Mouse (Mus musculus) neural tube, embryonic 11.5 days (tissue): ENCODE results near the gene Gm5134. TPM values are rescaled to one million over a fixed set of nuclear protein-coding genes. Genes with fewer than 3 reads are reported as not detected.
A peak's percentile ranks its signal among the peaks of the same experiment; 100 is the strongest.

Experiments
- ATAC-seq: fragments of 200-750 bp; cut with Nextera tagmentation; 2 replicates; pipeline ENCODE4 v1.8.0; 2017; ENCODE audit warnings: moderate number of reproducible peaks, mild to moderate bottlenecking, moderate TSS enrichment, moderate library complexity; ENCODE audit not compliant: insufficient read depth, low FRiP score, low TSS enrichment
- DNase-seq: peaks from one replicate; pipeline ENCODE4 v3.0.0-alpha.2; 2015; ENCODE audit warnings: low spot score
- H3K27ac ChIP-seq: fragments of 300-500 bp; sonication (generic); 2 replicates; pipeline ENCODE4 v1.5.1; 2014; ENCODE audit warnings: low read depth, mild to moderate bottlenecking, low read length
- H3K27me3 ChIP-seq: fragments of 300-500 bp; sonication (generic); 2 replicates; pipeline ENCODE4 v1.6.1; 2014; ENCODE audit warnings: mild to moderate bottlenecking, low read length, mixed read lengths; ENCODE audit not compliant: control insufficient read depth, insufficient read depth
- H3K36me3 ChIP-seq: fragments of 300-500 bp; sonication (generic); 2 replicates; pipeline ENCODE4 v1.6.1; 2014; ENCODE audit warnings: mild to moderate bottlenecking, low read length, moderate library complexity, mixed read lengths; ENCODE audit not compliant: control insufficient read depth, insufficient read depth
- H3K4me1 ChIP-seq: fragments of 300-500 bp; sonication (generic); 2 replicates; pipeline ENCODE4 v1.6.1; 2014; ENCODE audit warnings: low read length, mixed read lengths; ENCODE audit not compliant: control insufficient read depth, insufficient read depth
- H3K4me2 ChIP-seq: fragments of 300-500 bp; sonication (generic); 2 replicates; pipeline ENCODE4 v1.6.1; 2014; ENCODE audit warnings: low read depth, mild to moderate bottlenecking, moderate library complexity
- H3K4me3 ChIP-seq: fragments of 300-500 bp; sonication (generic); 2 replicates; pipeline ENCODE4 v1.5.1; 2014; ENCODE audit warnings: low read depth, low read length
- H3K9ac ChIP-seq: fragments of 300-500 bp; sonication (generic); 2 replicates; pipeline ENCODE4 v1.6.1; 2014; ENCODE audit warnings: mild to moderate bottlenecking, low read length
- H3K9me3 ChIP-seq: fragments of 300-500 bp; sonication (generic); 2 replicates; pipeline ENCODE4 v1.6.1; 2016; ENCODE audit warnings: low read length; ENCODE audit not compliant: control insufficient read depth
- WGBS: fragments of 180-500 bp; shearing (Covaris S2); extraction: QIAGEN DNeasy Blood & Tissue Kit; methylation state at CpG from one replicate; pipeline ENCODE4 v1.1.7; 2014; 5-methylcytosine and 5-hydroxymethylcytosine counted together
- polyA plus RNA-seq: library from polyadenylated mRNA; unstranded; fragments of >200 nt; fragmentation: Nextera tagmentation; extraction: Ambion mirVana; gene quantifications from 2 replicates; pipeline ENCODE4 v1.2.1, GENCODE M21; 2014

Gene Gm5134
- polyA plus RNA-seq, 1 experiment from 2014 or later, result 0.19 TPM

GRCm38 (mm10) chr10:75935680-75936541 is 18.4 kb upstream of the Gm5134 start, which contains the start of gene Mmp11:
Mmp11 (minus strand) TSS chr10:75936496.
- no peak within 1 kb of the TSS for H3K27ac ChIP-seq
- DNase-seq, result peak; percentile 83
- ATAC-seq, result peak; percentile 48; the same call in 1 of the 2 replicates
- peak within 1 kb of the TSS; percentile 97 for H3K4me2 ChIP-seq
- peaks cover 25% of the 10 kb centered on the region for H3K27me3 ChIP-seq
- under 1% methylated on average over 50 of the region's 51 CpGs for WGBS
- H3K36me3 ChIP-seq, result no peaks in the 10 kb centered on the region
- H3K4me1 ChIP-seq, result peaks cover 17% of the 10 kb centered on the region
- H3K9me3 ChIP-seq, result no peaks in the 10 kb centered on the region
- peak within 1 kb of the TSS; percentile 48 for H3K4me3 ChIP-seq
- peak within 1 kb of the TSS; percentile 50 for H3K9ac ChIP-seq

DNA sequence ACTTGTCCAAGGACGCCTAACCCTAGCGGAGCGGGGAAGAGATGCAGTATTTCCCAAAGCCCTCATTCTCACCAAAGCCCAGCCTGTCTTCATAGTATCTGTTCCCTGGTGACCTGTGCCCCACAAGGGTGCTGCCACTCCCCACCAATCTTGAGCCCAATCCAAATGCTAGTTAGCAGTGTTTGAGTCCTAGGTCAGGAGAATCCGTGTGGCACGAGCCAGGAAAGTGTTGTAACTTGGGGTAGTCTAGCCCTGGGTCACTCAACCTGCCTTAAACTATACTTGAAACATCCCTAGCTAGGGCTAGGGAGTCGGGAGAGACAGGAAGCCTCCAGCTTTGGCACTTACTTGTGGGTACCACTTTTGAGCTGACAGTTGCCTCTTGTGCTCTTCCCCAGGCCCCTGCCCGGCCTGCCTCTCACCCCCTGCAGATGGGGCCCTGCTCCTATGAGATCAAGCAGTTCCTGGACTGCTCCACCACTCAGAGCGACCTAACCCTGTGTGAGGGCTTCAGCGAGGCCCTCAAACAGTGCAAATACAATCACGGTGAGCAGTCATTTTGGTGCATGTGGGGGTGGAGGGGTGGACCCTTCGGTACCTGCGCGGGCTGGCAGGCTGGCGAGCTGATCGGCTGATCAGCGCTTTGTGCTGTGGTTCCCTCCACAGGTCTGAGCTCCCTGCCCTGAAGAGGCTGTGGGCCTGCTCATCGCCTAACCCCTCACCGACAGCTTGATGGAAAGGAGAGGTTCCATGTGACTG is 17.2 kb upstream of the Gm5134 start:
- ATAC-seq, result no peak
- H3K9ac ChIP-seq, result no peak overlapping the region
- H3K9me3 ChIP-seq, result no peaks in the 10 kb centered on the region
- no peak for DNase-seq
- peaks cover 12% of the 10 kb centered on the region for H3K4me1 ChIP-seq
- no peak overlapping the region for H3K27ac ChIP-seq
- H3K4me3 ChIP-seq, result no peak overlapping the region
- no peak overlapping the region for H3K4me2 ChIP-seq
- no peaks in the 10 kb centered on the region for H3K36me3 ChIP-seq
- WGBS, result 30% methylated on average over 18 of the region's 18 CpGs
- H3K27me3 ChIP-seq, result peaks cover 16% of the 10 kb centered on the region

- H3K9ac ChIP-seq, result no peak overlapping the region
- H3K27ac ChIP-seq, result no peak overlapping the region
- H3K27me3 ChIP-seq, result peaks cover 16% of the 10 kb centered on the region
- H3K4me3 ChIP-seq, result no peak overlapping the region
- H3K4me2 ChIP-seq, result no peak overlapping the region
- no peaks in the 10 kb centered on the region for H3K36me3 ChIP-seq
- DNase-seq (no peak), ATAC-seq (no peak)
- no peaks in the 10 kb centered on the region for H3K9me3 ChIP-seq
- WGBS, result 50% methylated on average over 10 of the region's 10 CpGs
- 0 out of 2 replicates have a peak, but pooled peaks cover 6% of the 10 kb centered on the region for H3K4me1 ChIP-seq
Observed at GRCm38 (mm10) chr10:75937851-75938643, 16.3 kb upstream of the Gm5134 start.

GRCm38 (mm10) chr10:75939481-75940234 is 14.7 kb upstream of the Gm5134 start:
- DNase-seq, result no peak
- Histone ChIP-seq H3K4me3 (no peak overlapping the region), H3K4me1 (peaks cover 12% of the 10 kb centered on the region; the same call in 1 of the 2 replicates), H3K36me3 (no peaks in the 10 kb centered on the region), H3K4me2 (no peak overlapping the region), H3K27ac (no peak overlapping the region), H3K27me3 (peaks cover 16% of the 10 kb centered on the region), H3K9me3 (no peaks in the 10 kb centered on the region), H3K9ac (no peak overlapping the region)
- ATAC-seq, result no peak
- 43% methylated on average over 9 of the region's 9 CpGs for WGBS

DNA sequence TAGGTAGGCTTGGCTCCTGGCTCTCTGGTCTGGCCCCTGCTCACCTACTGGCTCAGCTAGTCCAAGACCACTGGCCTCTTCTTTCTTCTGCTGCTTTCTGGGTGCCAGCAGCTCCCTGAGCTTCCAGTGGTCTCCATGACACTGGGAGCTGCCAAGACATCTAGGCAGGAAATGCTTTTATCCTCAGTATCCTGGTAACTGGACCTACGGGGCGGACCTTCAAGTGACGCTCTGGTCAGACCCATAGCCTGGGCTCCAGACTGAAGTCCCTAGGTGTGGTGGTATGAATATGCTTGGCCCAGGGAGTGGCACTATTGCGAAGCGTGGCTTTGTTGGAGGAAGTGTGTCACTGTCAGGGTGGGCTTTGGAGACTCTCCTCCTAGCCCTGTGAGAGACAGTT is 13.8 kb upstream of the Gm5134 start, which contains the start of gene Gm867:
Gene Gm867, minus strand, starts transcription at position 153 of the 400 bp plus-strand sequence.
- no peaks in the 10 kb centered on the region for H3K36me3 ChIP-seq
- 87% methylated on average over 5 of the region's 5 CpGs for WGBS
- H3K4me1 ChIP-seq, result peaks cover 8% of the 10 kb centered on the region; the same call in 1 of the 2 replicates
- H3K9ac ChIP-seq, result no peak within 1 kb of the TSS
- DNase-seq, result no peak
- H3K4me2 ChIP-seq, result no peak within 1 kb of the TSS
- H3K4me3 ChIP-seq, result no peak within 1 kb of the TSS
- no peaks in the 10 kb centered on the region for H3K9me3 ChIP-seq
- ATAC-seq, result no peak
- H3K27ac ChIP-seq, result no peak within 1 kb of the TSS
- H3K27me3 ChIP-seq, result peaks cover 16% of the 10 kb centered on the region

DNA sequence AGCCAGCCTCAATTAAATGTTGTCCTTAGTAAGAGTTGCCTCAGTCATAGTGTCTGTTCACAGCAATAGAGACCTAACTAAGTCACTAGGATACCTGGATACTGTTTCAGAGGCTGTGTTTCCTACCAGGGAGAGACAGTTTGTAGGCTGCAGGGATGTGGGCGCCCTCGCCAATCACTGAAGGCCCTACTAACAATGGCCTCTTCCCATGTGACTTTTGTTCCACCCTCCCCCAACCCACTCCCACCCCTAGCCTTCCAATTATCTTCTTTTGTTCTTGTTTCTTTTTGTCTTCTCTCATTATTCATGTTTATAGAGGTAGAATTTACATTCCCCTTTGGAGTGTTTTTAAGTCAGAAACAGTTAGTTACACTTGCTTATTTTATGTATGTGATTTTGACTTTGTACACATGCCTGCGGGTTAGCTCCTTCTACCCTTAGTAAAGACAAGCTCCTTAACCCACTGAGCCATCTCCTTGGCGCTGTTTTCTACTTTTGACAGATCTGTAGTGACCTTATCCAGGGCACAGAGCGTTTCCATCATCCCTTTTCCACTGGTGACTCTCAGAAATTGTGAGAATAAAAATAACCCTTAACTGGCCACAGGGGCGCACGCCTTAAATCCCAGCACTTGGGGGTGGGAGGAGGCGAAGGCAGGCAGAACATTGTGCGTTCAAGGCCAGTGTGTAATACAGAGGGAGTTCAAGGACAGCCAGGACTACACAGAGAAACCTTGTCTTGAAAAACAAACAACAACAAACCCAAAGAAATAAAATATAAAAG is 13.1 kb upstream of the Gm5134 start:
- H3K36me3 ChIP-seq, result no peaks in the 10 kb centered on the region
- H3K27me3 ChIP-seq, result peaks cover 10% of the 10 kb centered on the region
- H3K4me1 ChIP-seq, result peaks cover 6% of the 10 kb centered on the region; the same call in 1 of the 2 replicates
- H3K4me2 ChIP-seq, result no peak overlapping the region
- no peak overlapping the region for H3K27ac ChIP-seq
- no peaks in the 10 kb centered on the region for H3K9me3 ChIP-seq
- H3K4me3 ChIP-seq, result no peak overlapping the region
- DNase-seq (no peak), ATAC-seq (no peak)
- 65% methylated on average over 9 of the region's 9 CpGs for WGBS
- no peak overlapping the region for H3K9ac ChIP-seq

DNA sequence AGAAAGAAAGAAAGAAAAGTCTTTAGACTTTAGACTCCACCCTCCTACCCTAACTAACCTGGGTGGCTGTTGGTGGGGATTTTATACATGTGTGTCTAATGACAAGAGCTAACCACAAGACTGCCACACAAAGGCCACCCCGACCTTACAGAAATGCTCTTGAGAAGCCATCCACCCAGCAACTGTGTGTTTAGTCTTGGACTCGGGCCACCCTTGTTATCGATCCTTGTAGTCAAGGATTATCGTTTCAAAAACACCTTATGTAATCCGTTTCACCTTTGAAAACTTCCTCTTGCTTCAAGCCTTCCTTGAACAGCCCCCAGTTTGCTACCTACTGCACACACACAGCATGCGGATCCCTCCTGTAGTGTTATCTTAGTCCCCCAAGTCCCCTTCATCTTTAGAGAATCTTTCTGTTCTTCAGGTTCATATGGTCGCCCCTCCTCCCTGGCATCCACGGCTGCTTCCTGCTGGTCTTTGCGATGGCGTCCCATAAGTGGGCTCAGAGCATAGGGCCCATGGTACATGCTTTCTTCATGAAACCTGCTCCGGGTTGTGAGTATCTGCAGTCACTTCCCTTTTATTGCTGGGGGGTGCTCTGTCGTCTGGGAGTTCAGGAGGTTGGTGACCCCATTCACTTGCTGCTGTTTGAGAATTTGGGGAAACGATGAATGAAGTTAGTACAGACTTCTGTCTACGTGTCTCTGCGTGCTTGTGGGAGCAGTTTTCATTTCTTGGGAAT is 11.4 kb upstream of the Gm5134 start, which contains the start of gene Vpreb3:
Gene Vpreb3, plus strand, starts transcription at position 322 of the 742 bp plus-strand sequence.
- Histone ChIP-seq H3K36me3 (no peaks in the 10 kb centered on the region), H3K27ac (0 out of 2 replicates have a peak within 1 kb of the TSS, but pooled peaks have one; percentile 51), H3K9me3 (no peaks in the 10 kb centered on the region), H3K4me3 (no peak within 1 kb of the TSS), H3K27me3 (no peaks in the 10 kb centered on the region), H3K9ac (no peak within 1 kb of the TSS), H3K4me2 (no peak within 1 kb of the TSS), H3K4me1 (peaks cover 6% of the 10 kb centered on the region; the same call in 1 of the 2 replicates)
- no peak for ATAC-seq
- WGBS, result 81% methylated on average over 15 of the region's 15 CpGs
- no peak for DNase-seq
